ENCODE assay signal across 8 mouse cellular contexts in the genomic region with DNA sequence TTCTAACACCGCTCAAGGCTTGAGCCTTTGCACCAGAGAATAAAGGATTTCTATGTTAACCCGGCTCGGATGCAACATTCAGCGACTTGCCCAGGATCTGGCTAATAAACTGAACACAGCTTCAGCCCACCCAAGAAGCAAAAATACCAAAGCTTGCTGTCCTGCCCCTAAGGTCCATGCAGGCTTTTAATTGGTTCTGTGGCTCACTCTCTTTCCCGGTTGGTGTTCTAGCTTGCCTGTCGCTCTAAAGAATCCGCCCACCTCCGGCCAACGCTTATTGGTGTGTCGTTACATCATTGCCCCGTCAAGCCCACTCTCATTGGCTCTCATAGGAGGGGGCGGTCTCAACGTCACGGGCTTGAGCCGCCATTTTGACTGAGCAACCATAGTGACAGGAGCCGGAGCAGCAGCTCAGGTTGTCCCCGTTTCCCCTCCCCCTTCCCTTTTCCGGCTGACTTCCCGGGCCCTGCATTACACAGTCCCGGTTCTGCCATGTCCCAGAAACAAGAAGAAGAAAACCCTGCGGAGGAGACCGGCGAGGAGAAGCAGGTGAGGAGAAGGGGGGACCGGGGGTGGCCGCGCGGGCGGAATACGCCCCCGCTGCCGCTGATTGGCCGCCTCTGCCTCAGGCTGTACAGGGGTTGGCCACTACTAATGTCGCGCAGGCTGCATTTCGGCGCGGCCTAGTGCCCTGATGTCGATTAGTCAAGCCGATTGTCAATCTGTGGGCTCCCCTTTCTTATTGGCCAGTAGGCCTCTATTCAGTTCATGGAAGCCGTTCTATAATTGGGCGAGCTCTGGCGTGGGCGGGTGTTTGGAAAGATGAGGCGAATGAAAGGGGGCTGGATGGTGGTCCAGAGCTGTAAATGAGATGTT. TPM values are rescaled to one million over a fixed set of nuclear protein-coding genes. Genes with fewer than 3 reads are reported as not detected.
DNase-seq lines count a peak whose midpoint lies in the region; ATAC-seq and TF ChIP-seq lines count a peak whose summit lies in the region.

Ensa (plus strand) TSS at position 366 of the 876 bp plus-strand sequence.

- peak within 1 kb of the TSS; percentile 78 for H3K4me2 ChIP-seq in forebrain, embryonic 16.5 days (ENCODE audit: low read length)
- peak within 1 kb of the TSS; percentile 75 for H3K4me2 ChIP-seq in lung, embryonic 14.5 days

- H3K4me1 ChIP-seq in G1E (ENCODE audit: insufficient read depth, low read depth, low read length) = peaks cover 46% of the 10 kb centered on the region
- peaks cover 15% of the 10 kb centered on the region for H3K4me1 ChIP-seq in forebrain, embryonic 16.5 days (replicated peaks; ENCODE audit: control insufficient read depth, insufficient read depth, low read length)
- no peaks in the 10 kb centered on the region for H3K4me1 ChIP-seq in lung, embryonic 14.5 days (ENCODE audit: insufficient read depth)
- peaks cover 13% of the 10 kb centered on the region for H3K4me1 ChIP-seq in olfactory bulb, adult 2 months (ENCODE audit: control insufficient read depth, insufficient read depth, low read length)
- H3K4me1 ChIP-seq in thymus, adult 2 months (replicated peaks; ENCODE audit: control insufficient read depth, insufficient read depth, low read length) = peaks cover 4% of the 10 kb centered on the region; the same call in 1 of the 2 replicates

- TF ChIP-seq CTCF in G1E (IDR thresholded peaks at IDR 0.05; ENCODE audit: low read depth, low read length) = no peak
- TF ChIP-seq CTCF in layer of hippocampus, adult 2 months (conservative IDR thresholded peaks at IDR 0.05) = no peak
- TF ChIP-seq CTCF in lung, embryonic 14.5 days (IDR thresholded peaks at IDR 0.05; ENCODE audit: low read depth) = no peak
- no peak for TF ChIP-seq CTCF in olfactory bulb, adult 2 months (IDR thresholded peaks at IDR 0.05; ENCODE audit: insufficient read depth, low read depth, low read length)
- TF ChIP-seq CTCF in thymus, adult 2 months (IDR thresholded peaks at IDR 0.05; ENCODE audit: borderline replicate concordance, control insufficient read depth, extremely low read depth, insufficient read depth, low read length, poor library complexity) = 0 out of 2 replicates have a peak, but pooled peaks have one; percentile 36

- H3K4me3 ChIP-seq in G1E (ENCODE audit: low read depth, low read length) = peak within 1 kb of the TSS; percentile 74
- H3K4me3 ChIP-seq in forebrain, embryonic 16.5 days (replicated peaks; ENCODE audit: low read length) = peak within 1 kb of the TSS; percentile 74
- H3K4me3 ChIP-seq in layer of hippocampus, adult 2 months = peak within 1 kb of the TSS; percentile 89
- H3K4me3 ChIP-seq in lung, embryonic 14.5 days (ENCODE audit: low read depth, low read length) = peak within 1 kb of the TSS; percentile 55
- peak within 1 kb of the TSS; percentile 86 for H3K4me3 ChIP-seq in olfactory bulb, adult 2 months (ENCODE audit: insufficient read depth, low read depth, low read length)
- H3K4me3 ChIP-seq in thymus, adult 2 months (ENCODE audit: control insufficient read depth, insufficient read depth, low read length) = peak within 1 kb of the TSS; percentile 72

- H3K9ac ChIP-seq in forebrain, embryonic 16.5 days (replicated peaks; ENCODE audit: low read depth, low read length) = peak within 1 kb of the TSS; percentile 79
- H3K9ac ChIP-seq in lung, embryonic 14.5 days = peak within 1 kb of the TSS; percentile 61

- under 1% methylated on average over 44 of the region's 44 CpGs for WGBS in forebrain, embryonic 16.5 days
- under 1% methylated on average over 44 of the region's 44 CpGs for WGBS in lung, embryonic 14.5 days
- WGBS in olfactory bulb, adult 2 months = 1% methylated on average over 44 of the region's 44 CpGs
- WGBS in thymus, adult 2 months = under 1% methylated on average over 44 of the region's 44 CpGs

- peak; percentile 94 for ATAC-seq in G1E (ENCODE audit: extremely low read depth, insufficient number of reproducible peaks, low FRiP score, poor library complexity, severe bottlenecking)
- ATAC-seq in forebrain, embryonic 16.5 days = peak; percentile 98
- ATAC-seq in lung, embryonic 14.5 days (ENCODE audit: insufficient read depth) = peak; percentile 99

- H3K27ac ChIP-seq in forebrain, embryonic 16.5 days (ENCODE audit: low read length) = peak within 1 kb of the TSS; percentile 93
- peak within 1 kb of the TSS; percentile 99 for H3K27ac ChIP-seq in layer of hippocampus, adult 2 months
- H3K27ac ChIP-seq in lung, embryonic 14.5 days (ENCODE audit: low read depth) = peak within 1 kb of the TSS; percentile 81
- H3K27ac ChIP-seq in olfactory bulb, adult 2 months (ENCODE audit: insufficient read depth, low read depth, low read length) = peak within 1 kb of the TSS; percentile 99
- peak within 1 kb of the TSS; percentile 69; the same call in 1 of the 2 replicates for H3K27ac ChIP-seq in thymus, adult 2 months (ENCODE audit: control insufficient read depth, insufficient read depth, low read length)

- TF ChIP-seq POLR2A in olfactory bulb, adult 2 months (IDR thresholded peaks at IDR 0.05; ENCODE audit: insufficient read depth, low read depth, low read length) = peak; percentile 95
- TF ChIP-seq POLR2A in thymus, adult 2 months (IDR thresholded peaks at IDR 0.05; ENCODE audit: control insufficient read depth, extremely low read depth, insufficient read depth, low read length, poor library complexity) = peak; percentile 45; the same call in 1 of the 2 replicates

- intact Hi-C loops in heart, postnatal 36 days (cut with DNase I) = loop anchor here (2.0 to 5.0 kb wide), 2 partner anchors 36 to 127 kb away; partner anchors contain the start of gene Golph3l

- H3K36me3 ChIP-seq in G1E (replicated peaks) = peaks cover 50% of the 10 kb centered on the region
- peaks cover 6% of the 10 kb centered on the region; the same call in 1 of the 2 replicates for H3K36me3 ChIP-seq in forebrain, embryonic 16.5 days (ENCODE audit: control insufficient read depth, insufficient read depth)
- H3K36me3 ChIP-seq in lung, embryonic 14.5 days (ENCODE audit: insufficient read depth) = peaks cover 36% of the 10 kb centered on the region
- peaks cover 31% of the 10 kb centered on the region for H3K36me3 ChIP-seq in thymus, adult 2 months (ENCODE audit: control insufficient read depth, insufficient read depth, low read length)

- no peaks in the 10 kb centered on the region for H3K27me3 ChIP-seq in G1E (ENCODE audit: insufficient read depth, low read length)
- no peaks in the 10 kb centered on the region for H3K27me3 ChIP-seq in forebrain, embryonic 16.5 days (replicated peaks; ENCODE audit: control insufficient read depth, insufficient read depth, low read length)
- no peaks in the 10 kb centered on the region for H3K27me3 ChIP-seq in lung, embryonic 14.5 days (ENCODE audit: insufficient read depth, low read length)
- H3K27me3 ChIP-seq in thymus, adult 2 months (ENCODE audit: control insufficient read depth, insufficient read depth, low read length) = no peaks in the 10 kb centered on the region

- peak; percentile 98 for DNase-seq in G1E (ENCODE audit: low spot score)
- peak; percentile 96 to 99 for DNase-seq in cerebellum, adult 18-20 months
- peak; percentile 93 to 97 for DNase-seq in heart, postnatal 36 days
- peak; percentile 96 to 99 for DNase-seq in layer of hippocampus, adult 2 months (ENCODE audit: low spot score in 2 of 2)
- DNase-seq in lung, embryonic 14.5 days = peak; percentile 99
- DNase-seq in thymus, adult 2 months = peak; percentile 96

- no peaks in the 10 kb centered on the region for H3K9me3 ChIP-seq in G1E (replicated peaks)
- no peaks in the 10 kb centered on the region for H3K9me3 ChIP-seq in forebrain, embryonic 16.5 days (ENCODE audit: control insufficient read depth, low read length)
- no peaks in the 10 kb centered on the region for H3K9me3 ChIP-seq in lung, embryonic 14.5 days (ENCODE audit: low read depth, low read length)

RNA-seq across cellular contexts. Expression of gene Ensa, which starts in this region (rescaled TPM):
- total RNA-seq in G1E (2014; fragmentation: Nextera tagmentation) = 99.9 and 104 TPM in 2 replicates
- total RNA-seq in G1E (2017) = 109 and 133 TPM in 2 replicates
- 19.2 and 20.4 TPM in 2 replicates for polyA plus RNA-seq in G1E (2012)
- polyA plus RNA-seq in forebrain, embryonic 16.5 days (2015; fragmentation: Nextera tagmentation; extraction: Ambion mirVana) = 113 and 124 TPM in 2 replicates
- total RNA-seq in heart, postnatal 36 days (2021) = 10 to 100 TPM; 73.0 to 75.0 TPM
- total RNA-seq in layer of hippocampus, adult 2 months (2021) = 100 to 1,000 TPM; 302 to 322 TPM
- 64.8 and 66.7 TPM in 2 replicates for polyA plus RNA-seq in lung, embryonic 14.5 days (2014; fragmentation: Nextera tagmentation; extraction: Ambion mirVana)
- not detected in 2 replicates for polyA plus RNA-seq in olfactory bulb, adult 2 months (2012; ENCODE audit: insufficient read depth, insufficient read length, low replicate concordance, missing spikeins)
- polyA plus RNA-seq in thymus, adult 2 months (2012; rRNA removed) = 17.1 and 18.3 TPM in 2 replicates

Comparison
In these comparisons a context has a peak if more than half of its experiments do, and no peak if none do; other contexts are left out.
1. Peak in every context shown above with its lines: DNase-seq, ATAC-seq, H3K4me3 ChIP-seq and H3K27ac ChIP-seq.